Mouse (Mus musculus): ENCODE results near the gene Mgat4b. TPM values are rescaled to one million over a fixed set of nuclear protein-coding genes. Genes with fewer than 3 reads are reported as not detected.

The Mgat4b gene
- total RNA-seq, 1 experiment from 2014 or later = 5.5 TPM

DNA sequence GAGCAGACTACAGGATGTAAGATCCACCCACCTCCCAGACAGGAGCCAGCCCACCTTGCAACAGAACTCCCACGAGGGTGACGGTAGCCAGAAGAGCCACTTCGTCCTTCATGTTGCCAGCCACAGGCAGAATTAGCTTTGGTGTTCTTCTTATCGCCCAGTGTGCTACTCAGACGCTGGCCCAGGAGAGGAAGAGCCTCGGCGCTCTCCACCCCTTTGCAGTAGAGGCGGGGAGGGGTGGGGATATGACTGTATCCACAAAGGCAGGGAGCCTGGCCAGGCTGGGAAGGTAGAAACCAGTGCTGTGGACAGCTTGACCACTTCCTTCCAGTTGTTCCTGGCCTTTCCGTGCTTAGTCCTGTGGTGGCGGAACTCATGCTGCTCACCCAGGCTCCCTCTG, 27.6 kb downstream of the Mgat4b start, which contains the start of gene Ltc4s:
Gene Ltc4s (minus strand): TSS at position 293 of the 400 bp plus-strand sequence.
- ATAC-seq (ENCODE audit: extremely low read depth, insufficient number of reproducible peaks, low FRiP score, poor library complexity, severe bottlenecking) = no peak

GRCm38 (mm10) chr11:50238821-50239791, 28.4 kb downstream of the Mgat4b start:
- ATAC-seq (ENCODE audit: extremely low read depth, insufficient number of reproducible peaks, low FRiP score, poor library complexity, severe bottlenecking) = no peak

DNA sequence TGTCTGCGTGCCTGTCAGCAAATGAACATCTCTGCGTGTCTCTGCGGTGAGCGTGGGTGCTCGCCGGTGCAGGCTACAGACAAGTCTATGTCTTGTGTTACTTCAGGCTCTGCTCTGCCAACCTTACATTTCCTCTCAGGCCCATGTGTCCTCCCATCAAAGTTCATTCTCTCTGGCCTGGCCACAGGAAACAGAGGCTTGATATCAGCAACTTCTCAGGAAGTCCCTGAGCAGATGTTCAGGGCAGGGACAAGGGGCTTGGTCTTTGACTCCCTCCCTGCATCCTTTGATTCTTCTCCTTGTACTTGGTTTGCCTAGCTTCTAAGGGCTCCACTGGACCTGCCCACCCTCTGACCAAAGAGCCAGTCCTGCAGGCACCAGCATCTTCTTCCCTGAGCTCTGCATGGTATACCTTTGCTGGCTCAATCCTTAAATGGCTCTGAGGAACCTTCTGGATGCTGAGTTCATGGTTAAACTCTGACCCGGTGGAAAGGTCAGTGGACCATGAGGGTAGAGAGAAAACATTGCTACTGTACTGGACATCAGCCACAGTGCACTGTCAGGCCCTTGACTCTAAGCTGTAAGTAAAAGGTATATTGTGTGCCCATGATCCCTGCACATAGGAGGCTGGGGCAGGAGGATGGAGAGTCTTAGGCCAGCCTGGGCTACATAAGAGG, 29.7 kb downstream of the Mgat4b start:
- ATAC-seq (ENCODE audit: extremely low read depth, insufficient number of reproducible peaks, low FRiP score, poor library complexity, severe bottlenecking) = no peak

- ATAC-seq (ENCODE audit: extremely low read depth, insufficient number of reproducible peaks, low FRiP score, poor library complexity, severe bottlenecking) = 0 out of 2 replicates have a peak, but pooled peaks have one; percentile 43
Measured at GRCm38 (mm10) chr11:50243926-50244325, 33.2 kb downstream of the Mgat4b start.

GRCm38 (mm10) chr11:50245269-50245668, 34.6 kb downstream of the Mgat4b start:
- no peak for ATAC-seq (ENCODE audit: extremely low read depth, insufficient number of reproducible peaks, low FRiP score, poor library complexity, severe bottlenecking)

DNA sequence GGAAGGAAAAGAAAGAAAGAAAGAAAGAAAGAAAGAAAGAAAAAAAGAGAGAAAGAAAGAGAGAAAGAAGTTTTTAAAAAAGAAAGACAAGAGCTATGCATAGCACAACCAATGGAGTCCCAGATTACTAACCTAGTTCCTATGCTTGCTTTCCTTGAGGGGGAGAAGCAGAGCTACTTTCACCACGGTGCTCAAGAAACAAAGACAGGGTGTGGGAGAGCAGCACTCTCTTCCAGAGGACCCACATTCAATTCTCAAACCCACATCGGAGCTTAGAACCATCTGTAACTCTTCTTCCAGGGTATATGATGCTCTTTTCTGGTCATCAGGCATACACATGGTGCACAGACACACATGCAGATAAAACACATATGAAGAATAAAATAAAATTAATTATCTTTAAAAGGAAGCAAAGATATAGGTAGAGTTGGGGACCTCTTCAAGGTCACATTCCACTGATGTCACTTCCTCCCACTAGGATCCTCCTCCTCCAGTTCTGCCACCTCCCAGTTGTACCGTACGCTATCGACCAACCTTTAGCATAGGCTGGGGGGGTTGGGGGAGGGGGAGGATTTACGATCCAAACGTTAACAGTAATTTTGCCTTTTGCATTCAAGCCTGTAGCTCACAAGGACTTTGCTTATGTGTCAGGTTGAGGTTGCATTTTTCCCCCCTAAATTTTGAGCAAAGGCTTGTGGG, 37.9 kb downstream of the Mgat4b start:
- no peak for ATAC-seq (ENCODE audit: extremely low read depth, insufficient number of reproducible peaks, low FRiP score, poor library complexity, severe bottlenecking)

DNA sequence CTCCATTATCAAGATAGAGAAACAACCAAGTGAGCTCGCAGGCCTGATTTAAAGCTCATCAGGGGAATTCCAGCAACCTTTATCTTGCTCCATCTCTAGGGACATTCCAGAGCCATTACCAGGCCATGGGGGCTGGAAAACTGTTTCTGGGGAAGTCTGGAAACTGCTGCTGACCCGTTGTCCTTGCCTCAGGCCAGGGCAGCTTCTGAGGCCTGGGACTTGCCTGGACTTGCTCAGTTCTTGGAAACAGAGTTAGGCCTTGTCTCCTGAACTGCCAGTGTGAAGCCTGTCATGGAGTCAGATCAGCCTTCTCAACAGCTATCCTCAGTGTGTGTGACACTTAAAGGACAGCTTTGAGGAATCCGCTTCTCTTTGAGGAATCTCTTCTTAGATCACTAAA, 41.5 kb downstream of the Mgat4b start:
- ATAC-seq (ENCODE audit: extremely low read depth, insufficient number of reproducible peaks, low FRiP score, poor library complexity, severe bottlenecking) = no peak

- no peak for ATAC-seq (ENCODE audit: extremely low read depth, insufficient number of reproducible peaks, low FRiP score, poor library complexity, severe bottlenecking)
Measured at GRCm38 (mm10) chr11:50252684-50253265, 42.1 kb downstream of the Mgat4b start.

DNA sequence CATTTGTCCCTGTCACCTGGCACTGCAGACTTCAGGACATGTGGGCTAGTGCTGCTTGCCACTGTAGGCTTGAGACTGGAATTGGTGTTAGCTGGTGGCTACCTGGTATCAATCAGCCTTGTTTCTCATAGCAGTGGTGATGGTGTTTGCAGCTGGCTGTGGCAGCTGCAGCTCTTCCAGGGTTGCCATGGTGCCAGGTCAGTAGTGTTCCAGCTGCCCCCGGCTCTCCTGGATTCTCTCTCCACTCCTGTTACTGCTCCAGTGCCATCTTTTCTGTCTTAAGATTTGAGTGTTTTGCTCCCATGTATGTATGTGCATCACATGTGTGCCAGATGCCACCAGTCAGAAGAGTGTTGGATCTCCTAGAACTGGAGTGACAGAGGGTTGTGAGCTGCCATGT, 42.7 kb downstream of the Mgat4b start:
- no peak for ATAC-seq (ENCODE audit: extremely low read depth, insufficient number of reproducible peaks, low FRiP score, poor library complexity, severe bottlenecking)

GRCm38 (mm10) chr11:50254010-50254580, 43.4 kb downstream of the Mgat4b start:
- ATAC-seq (ENCODE audit: extremely low read depth, insufficient number of reproducible peaks, low FRiP score, poor library complexity, severe bottlenecking) = no peak

- no peak for ATAC-seq (ENCODE audit: extremely low read depth, insufficient number of reproducible peaks, low FRiP score, poor library complexity, severe bottlenecking)
Measured at GRCm38 (mm10) chr11:50256615-50257014, 45.9 kb downstream of the Mgat4b start.

DNA sequence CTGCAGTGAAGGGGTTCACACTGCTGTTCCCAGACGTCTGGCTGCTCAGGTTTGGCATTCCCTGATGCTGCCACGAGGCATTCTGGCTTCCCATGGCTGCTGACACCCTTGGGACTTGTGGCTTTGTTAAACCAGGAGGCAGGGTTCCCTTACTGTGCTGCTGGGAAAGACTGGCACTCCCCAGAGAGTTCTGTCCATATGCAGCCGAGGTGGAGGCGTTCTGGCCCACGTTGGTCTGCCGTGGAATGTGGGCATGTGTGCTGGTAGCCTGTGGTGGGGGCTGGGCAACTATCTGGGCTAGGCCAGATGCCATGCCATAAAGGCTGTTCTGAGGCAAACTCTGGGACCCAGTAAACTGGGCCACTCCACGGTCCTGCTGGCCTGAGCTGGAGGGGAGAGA, 47.6 kb downstream of the Mgat4b start:
- no peak for ATAC-seq (ENCODE audit: extremely low read depth, insufficient number of reproducible peaks, low FRiP score, poor library complexity, severe bottlenecking)

DNA sequence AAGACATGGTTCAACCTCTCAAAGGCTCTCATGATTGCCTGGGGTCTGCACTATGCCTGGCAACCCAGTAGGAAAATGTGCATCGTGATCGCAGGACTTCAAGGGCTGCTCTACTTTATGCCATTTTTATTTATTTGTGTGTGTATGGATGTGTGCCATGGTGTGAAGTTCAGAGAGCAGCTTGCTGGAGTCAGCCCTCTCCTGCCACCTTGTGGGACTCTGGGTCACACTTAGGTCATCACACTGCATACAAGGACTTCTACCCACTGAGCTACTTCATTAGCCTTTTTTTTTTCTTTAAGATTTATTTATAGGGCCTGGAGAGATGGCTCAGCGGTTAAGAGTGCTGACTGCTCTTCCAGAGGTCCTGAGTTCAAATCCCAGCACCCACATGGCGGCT, 51.3 kb downstream of the Mgat4b start:
- no peak for ATAC-seq (ENCODE audit: extremely low read depth, insufficient number of reproducible peaks, low FRiP score, poor library complexity, severe bottlenecking)

DNA sequence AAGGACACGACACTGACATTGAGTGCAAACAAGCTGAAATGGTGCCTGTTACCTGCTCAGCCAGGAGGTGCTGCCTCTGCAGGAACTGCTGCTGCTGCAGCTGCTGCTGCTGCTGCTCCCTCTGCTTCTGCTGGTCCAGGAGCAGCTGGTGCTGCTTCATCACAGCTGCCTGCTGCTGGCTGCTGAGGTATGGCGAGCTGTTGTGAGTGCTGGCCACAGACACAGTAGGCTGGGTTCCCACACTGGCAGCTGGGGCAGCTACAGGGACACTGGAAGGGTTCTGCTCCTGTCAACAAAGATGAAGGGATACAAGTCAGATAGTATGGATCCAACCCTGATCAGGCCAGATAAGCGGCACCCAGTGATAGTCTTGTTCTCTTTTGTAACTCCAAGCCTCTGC, 52.5 kb downstream of the Mgat4b start:
- no peak for ATAC-seq (ENCODE audit: extremely low read depth, insufficient number of reproducible peaks, low FRiP score, poor library complexity, severe bottlenecking)

- no peak for ATAC-seq (ENCODE audit: extremely low read depth, insufficient number of reproducible peaks, low FRiP score, poor library complexity, severe bottlenecking)
Measured at GRCm38 (mm10) chr11:50265931-50266330, 55.2 kb downstream of the Mgat4b start.

GRCm38 (mm10) chr11:50266997-50267396, 56.3 kb downstream of the Mgat4b start:
- no peak for ATAC-seq (ENCODE audit: extremely low read depth, insufficient number of reproducible peaks, low FRiP score, poor library complexity, severe bottlenecking)

- ATAC-seq (ENCODE audit: extremely low read depth, insufficient number of reproducible peaks, low FRiP score, poor library complexity, severe bottlenecking) = no peak
Measured at GRCm38 (mm10) chr11:50269163-50269562, 58.5 kb downstream of the Mgat4b start.

DNA sequence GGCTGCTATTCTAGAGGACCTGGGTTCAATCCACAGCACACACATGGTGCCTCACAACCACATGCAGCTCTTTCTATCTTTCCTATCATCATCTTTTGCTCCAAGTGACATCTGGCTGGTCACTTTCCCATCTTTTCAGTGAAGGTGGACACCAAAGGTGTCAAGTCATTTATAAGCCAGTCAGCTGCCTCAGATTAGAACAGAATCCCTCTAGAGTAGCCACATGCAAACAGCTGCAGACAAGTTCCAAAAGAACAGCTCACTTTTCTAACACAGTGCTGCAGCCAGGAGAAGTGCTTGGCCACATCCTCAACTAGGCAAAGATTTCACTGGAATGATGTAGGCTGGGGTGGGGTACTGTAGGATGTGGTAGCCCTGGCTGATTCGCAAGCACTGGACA, 59.2 kb downstream of the Mgat4b start:
- ATAC-seq (ENCODE audit: extremely low read depth, insufficient number of reproducible peaks, low FRiP score, poor library complexity, severe bottlenecking) = no peak

DNA sequence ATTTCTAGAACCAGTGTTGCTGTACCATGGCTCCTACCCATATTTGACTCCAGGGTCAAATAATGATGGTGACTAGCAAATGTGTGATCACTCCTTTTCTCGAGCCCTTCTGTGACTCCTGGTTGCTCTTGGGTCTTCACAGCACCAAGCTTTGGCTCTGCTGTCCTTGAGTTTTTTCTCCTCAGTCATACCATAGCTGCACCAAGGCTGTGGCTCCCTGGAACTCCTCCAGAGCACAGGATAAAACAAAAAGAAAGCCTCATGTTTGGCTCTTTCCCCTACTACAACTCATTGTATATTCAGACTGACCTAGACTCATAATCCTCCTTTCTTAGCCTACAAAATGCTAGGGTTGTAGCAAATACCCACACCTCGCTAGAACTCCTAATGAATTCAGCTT, 62.1 kb downstream of the Mgat4b start:
- ATAC-seq (ENCODE audit: extremely low read depth, insufficient number of reproducible peaks, low FRiP score, poor library complexity, severe bottlenecking) = no peak
